Mouse (Mus musculus): ENCODE data around the gene Traf3. TPM values are rescaled to one million over a fixed set of nuclear protein-coding genes. Genes with fewer than 3 reads are reported as not detected.

The Traf3 gene
- total RNA-seq, 2 experiments from 2014 or later = 8.9 to 11.1 TPM

- no peak for ATAC-seq (replicated peaks; ENCODE audit: low FRiP score, low TSS enrichment, poor library complexity, severe bottlenecking)
These were observed 76.2 kb downstream of the Traf3 start for GRCm38 (mm10) chr12:111242346-111242745.

- ATAC-seq (replicated peaks; ENCODE audit: low FRiP score, low TSS enrichment, poor library complexity, severe bottlenecking) = no peak
These were observed 77.6 kb downstream of the Traf3 start for GRCm38 (mm10) chr12:111243733-111244132.

- ATAC-seq (replicated peaks; ENCODE audit: low FRiP score, low TSS enrichment, poor library complexity, severe bottlenecking) = no peak
These were observed 78.9 kb downstream of the Traf3 start for GRCm38 (mm10) chr12:111245070-111245469.

GRCm38 (mm10) chr12:111246808-111247464, 80.8 kb downstream of the Traf3 start:
- peak; percentile 61 for ATAC-seq (replicated peaks; ENCODE audit: low FRiP score, low TSS enrichment, poor library complexity, severe bottlenecking)

GRCm38 (mm10) chr12:111249095-111249494, 82.9 kb downstream of the Traf3 start:
- no peak for ATAC-seq (replicated peaks; ENCODE audit: low FRiP score, low TSS enrichment, poor library complexity, severe bottlenecking)

GRCm38 (mm10) chr12:111250116-111250515, 83.9 kb downstream of the Traf3 start:
- no peak for ATAC-seq (replicated peaks; ENCODE audit: low FRiP score, low TSS enrichment, poor library complexity, severe bottlenecking)

- no peak for ATAC-seq (replicated peaks; ENCODE audit: low FRiP score, low TSS enrichment, poor library complexity, severe bottlenecking)
These were observed 85.1 kb downstream of the Traf3 start for GRCm38 (mm10) chr12:111251227-111251626.

GRCm38 (mm10) chr12:111263650-111264049, 97.5 kb downstream of the Traf3 start:
- ATAC-seq (replicated peaks; ENCODE audit: low FRiP score, low TSS enrichment, poor library complexity, severe bottlenecking) = no peak

- ATAC-seq (replicated peaks; ENCODE audit: low FRiP score, low TSS enrichment, poor library complexity, severe bottlenecking) = no peak
These were observed 99.0 kb downstream of the Traf3 start for GRCm38 (mm10) chr12:111265212-111265611.

GRCm38 (mm10) chr12:111266592-111266991, 100.4 kb downstream of the Traf3 start:
- no peak for ATAC-seq (replicated peaks; ENCODE audit: low FRiP score, low TSS enrichment, poor library complexity, severe bottlenecking)

- peak; percentile 64 for ATAC-seq (replicated peaks; ENCODE audit: low FRiP score, low TSS enrichment, poor library complexity, severe bottlenecking)
These were observed 101.6 kb downstream of the Traf3 start for GRCm38 (mm10) chr12:111267673-111268325.

- no peak for ATAC-seq (replicated peaks; ENCODE audit: low FRiP score, low TSS enrichment, poor library complexity, severe bottlenecking)
These were observed 104.6 kb downstream of the Traf3 start, which contains the start of gene Amn for GRCm38 (mm10) chr12:111270629-111271277. TSS of gene Amn (plus strand) at chr12:111271095.

GRCm38 (mm10) chr12:111271406-111271805, 105.2 kb downstream of the Traf3 start:
- no peak for ATAC-seq (replicated peaks; ENCODE audit: low FRiP score, low TSS enrichment, poor library complexity, severe bottlenecking)

GRCm38 (mm10) chr12:111271966-111272365, 105.8 kb downstream of the Traf3 start:
- no peak for ATAC-seq (replicated peaks; ENCODE audit: low FRiP score, low TSS enrichment, poor library complexity, severe bottlenecking)

- ATAC-seq (replicated peaks; ENCODE audit: low FRiP score, low TSS enrichment, poor library complexity, severe bottlenecking) = no peak
These were observed 106.2 kb downstream of the Traf3 start for GRCm38 (mm10) chr12:111272420-111272819.

- 0 out of 2 replicates have a peak, but pooled peaks have one; percentile 9 for ATAC-seq (replicated peaks; ENCODE audit: low FRiP score, low TSS enrichment, poor library complexity, severe bottlenecking)
These were observed 107.8 kb downstream of the Traf3 start for GRCm38 (mm10) chr12:111274006-111274405.

GRCm38 (mm10) chr12:111274447-111275149, 108.4 kb downstream of the Traf3 start:
- ATAC-seq (replicated peaks; ENCODE audit: low FRiP score, low TSS enrichment, poor library complexity, severe bottlenecking) = no peak

GRCm38 (mm10) chr12:111275150-111275841, 109.1 kb downstream of the Traf3 start:
- no peak for ATAC-seq (replicated peaks; ENCODE audit: low FRiP score, low TSS enrichment, poor library complexity, severe bottlenecking)

- ATAC-seq (replicated peaks; ENCODE audit: low FRiP score, low TSS enrichment, poor library complexity, severe bottlenecking) = no peak
These were observed 110.2 kb downstream of the Traf3 start for GRCm38 (mm10) chr12:111276371-111276770.
